Mouse (Mus musculus) hindbrain, postnatal 0 days (tissue): Measurements from ENCODE around the gene Kalrn. TPM values are rescaled to one million over a fixed set of nuclear protein-coding genes. Genes with fewer than 3 reads are reported as not detected.

Experiments used
- ATAC-seq: fragments of 200-750 bp; cut with Nextera tagmentation; 2 replicates; pipeline ENCODE4 v1.8.0; 2017; ENCODE audit warnings: mild to moderate bottlenecking, moderate TSS enrichment, moderate library complexity
- DNase-seq: peaks from one replicate; pipeline ENCODE4 v3.0.0-alpha.2; 2015; ENCODE audit warnings: low spot score
- H3K27ac ChIP-seq: fragments of 300-500 bp; sonication (generic); 2 replicates; pipeline ENCODE4 v1.5.1; 2014; ENCODE audit warnings: mild to moderate bottlenecking
- H3K27me3 ChIP-seq: fragments of 300-500 bp; sonication (generic); 2 replicates; pipeline ENCODE4 v1.6.1; 2014; ENCODE audit warnings: low read length, mixed read lengths; ENCODE audit not compliant: insufficient read depth
- H3K36me3 ChIP-seq: fragments of 300-500 bp; sonication (generic); 2 replicates; pipeline ENCODE4 v1.6.1; 2014; ENCODE audit warnings: low read length, mixed read lengths; ENCODE audit not compliant: insufficient read depth
- H3K4me1 ChIP-seq: fragments of 300-500 bp; sonication (generic); 2 replicates; pipeline ENCODE4 v1.6.1; 2014; ENCODE audit warnings: antibody characterized with exemption, low read length, mixed read lengths; ENCODE audit not compliant: insufficient read depth
- H3K4me2 ChIP-seq: fragments of 300-500 bp; sonication (generic); 2 replicates; pipeline ENCODE4 v1.6.1; 2014; ENCODE audit warnings: low read depth, mild to moderate bottlenecking, low read length, moderate library complexity, mixed read lengths
- H3K4me3 ChIP-seq: fragments of 300-500 bp; sonication (generic); 2 replicates; pipeline ENCODE4 v1.5.1; 2014; ENCODE audit warnings: low read length
- H3K9ac ChIP-seq: fragments of 300-500 bp; sonication (generic); replicated peaks from 2 replicates; pipeline ENCODE4 v1.6.1; 2014; ENCODE audit warnings: mild to moderate bottlenecking, low read length, moderate library complexity, mixed read lengths
- H3K9me3 ChIP-seq: fragments of 300-500 bp; sonication (generic); 2 replicates; pipeline ENCODE4 v1.6.1; 2016; ENCODE audit warnings: low read length, mixed read lengths
- CTCF ChIP-seq: IDR thresholded peaks from 2 replicates; pipeline ENCODE4 v1.5.1; 2016; ENCODE audit warnings: antibody characterized with exemption, control low read depth, low read depth
- WGBS: fragments of 180-500 bp; shearing (Covaris S2); extraction: QIAGEN DNeasy Blood & Tissue Kit; methylation state at CpG from one replicate; pipeline ENCODE4 v1.1.7; 2014; 5-methylcytosine and 5-hydroxymethylcytosine counted together
- polyA plus RNA-seq: library from polyadenylated mRNA; unstranded; fragments of >200 nt; fragmentation: Nextera tagmentation; extraction: Ambion mirVana; gene quantifications from 2 replicates; pipeline ENCODE4 v1.2.1, GENCODE M21; 2015
- total RNA-seq: library from RNA; depleted of rRNA; stranded (reverse); fragments of >200 nt; gene quantifications from 2 replicates; pipeline ENCODE4 v1.2.3, GENCODE M21; 2014

Gene Kalrn
- total and polyA plus RNA-seq, 2 experiments from 2014 or later = 17.0 to 107 TPM

GRCm38 (mm10) chr16:34595294-34595693 is 22.0 kb upstream of the Kalrn start:
- Histone ChIP-seq H3K9me3 (no peaks in the 10 kb centered on the region), H3K9ac (no peak overlapping the region), H3K4me3 (no peak overlapping the region), H3K27ac (no peak overlapping the region), H3K36me3 (no peaks in the 10 kb centered on the region), H3K27me3 (no peaks in the 10 kb centered on the region), H3K4me1 (no peaks in the 10 kb centered on the region), H3K4me2 (no peak overlapping the region)
- peak; percentile 23 for DNase-seq
- no peak for ATAC-seq
- WGBS = 19% methylated on average over 3 of the region's 3 CpGs
- no peak for TF ChIP-seq CTCF

DNA sequence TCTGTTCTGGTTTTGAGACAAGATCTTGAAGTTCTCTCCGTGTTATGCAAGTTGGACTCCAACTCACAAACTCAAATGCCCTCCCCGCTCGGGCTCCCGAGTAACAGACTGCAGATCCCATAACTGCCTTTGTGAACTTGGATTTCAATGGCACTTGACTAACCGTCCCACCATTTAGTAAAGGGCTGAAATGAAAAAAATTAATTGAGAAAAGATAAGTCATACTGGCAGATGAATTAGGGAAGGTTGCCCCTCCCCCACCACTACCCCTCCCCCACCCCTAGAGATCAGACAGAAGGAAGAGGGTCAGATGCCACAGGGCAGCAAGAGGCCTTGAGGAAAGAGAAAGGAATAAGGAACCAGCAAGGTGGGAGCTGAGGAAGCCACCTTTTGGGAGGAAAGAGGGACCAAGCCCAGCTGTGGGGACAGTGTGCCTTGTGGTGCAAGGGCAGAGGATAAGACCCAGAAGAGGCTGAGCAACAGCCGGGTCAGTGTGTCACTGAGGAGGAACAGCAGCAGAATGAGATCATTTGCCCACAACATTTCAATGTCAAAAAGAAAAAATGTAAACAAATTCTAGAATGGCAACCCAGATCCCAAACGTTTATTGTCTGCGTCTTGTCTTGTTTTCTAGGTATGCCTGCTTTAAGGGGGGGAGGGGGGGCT is 21.4 kb upstream of the Kalrn start:
- no peaks in the 10 kb centered on the region for H3K36me3 ChIP-seq
- TF ChIP-seq CTCF = no peak
- 67% methylated on average over 8 of the region's 8 CpGs for WGBS
- no peak overlapping the region for H3K4me3 ChIP-seq
- no peaks in the 10 kb centered on the region for H3K4me1 ChIP-seq
- no peak for DNase-seq
- no peak overlapping the region for H3K4me2 ChIP-seq
- H3K27me3 ChIP-seq = no peaks in the 10 kb centered on the region
- no peaks in the 10 kb centered on the region for H3K9me3 ChIP-seq
- ATAC-seq = no peak
- H3K27ac ChIP-seq = no peak overlapping the region
- no peak overlapping the region for H3K9ac ChIP-seq

DNA sequence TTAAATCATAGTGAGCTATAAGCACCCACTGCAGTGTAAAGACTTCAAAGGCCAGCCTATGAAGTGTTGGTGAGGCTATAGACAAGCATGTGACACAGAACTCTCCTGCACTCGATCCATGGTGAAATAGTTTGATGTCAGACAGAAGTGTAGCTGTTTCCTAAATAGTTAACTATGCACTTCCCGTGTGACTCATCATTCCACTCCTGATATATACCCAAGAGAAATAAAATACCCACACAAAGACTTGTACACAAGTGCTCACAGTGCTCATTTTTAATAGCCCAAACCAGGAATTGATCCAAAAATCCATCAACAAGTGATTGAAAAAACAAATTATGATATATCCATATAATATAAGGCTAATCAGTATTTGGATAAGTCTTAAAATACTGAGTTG is 19.4 kb upstream of the Kalrn start:
- no peak for DNase-seq
- 81% methylated on average over 2 of the region's 2 CpGs for WGBS
- Histone ChIP-seq H3K36me3 (no peaks in the 10 kb centered on the region), H3K9me3 (no peaks in the 10 kb centered on the region), H3K4me3 (no peak overlapping the region), H3K27me3 (no peaks in the 10 kb centered on the region), H3K9ac (no peak overlapping the region), H3K4me2 (no peak overlapping the region), H3K4me1 (no peaks in the 10 kb centered on the region), H3K27ac (no peak overlapping the region)
- ATAC-seq = no peak
- TF ChIP-seq CTCF = no peak

DNA sequence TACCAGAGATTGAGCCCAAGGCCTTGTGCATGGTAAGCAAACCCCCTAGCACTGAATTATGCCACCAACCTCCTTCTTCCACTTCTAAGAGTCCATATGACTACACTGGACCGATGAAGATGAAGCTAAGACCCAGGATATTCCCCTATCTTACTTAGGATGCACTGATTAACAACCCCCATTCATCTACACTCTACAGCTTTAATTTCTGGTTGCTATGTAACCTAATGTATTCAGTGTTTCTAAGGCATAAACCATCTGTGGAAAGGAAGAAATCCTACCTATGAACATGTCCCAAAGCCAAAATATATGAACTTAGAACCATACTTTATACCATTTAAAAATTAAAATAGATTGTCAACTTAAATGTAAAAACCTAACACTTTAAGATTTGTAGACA is 18.6 kb upstream of the Kalrn start:
- no peak for ATAC-seq

DNA sequence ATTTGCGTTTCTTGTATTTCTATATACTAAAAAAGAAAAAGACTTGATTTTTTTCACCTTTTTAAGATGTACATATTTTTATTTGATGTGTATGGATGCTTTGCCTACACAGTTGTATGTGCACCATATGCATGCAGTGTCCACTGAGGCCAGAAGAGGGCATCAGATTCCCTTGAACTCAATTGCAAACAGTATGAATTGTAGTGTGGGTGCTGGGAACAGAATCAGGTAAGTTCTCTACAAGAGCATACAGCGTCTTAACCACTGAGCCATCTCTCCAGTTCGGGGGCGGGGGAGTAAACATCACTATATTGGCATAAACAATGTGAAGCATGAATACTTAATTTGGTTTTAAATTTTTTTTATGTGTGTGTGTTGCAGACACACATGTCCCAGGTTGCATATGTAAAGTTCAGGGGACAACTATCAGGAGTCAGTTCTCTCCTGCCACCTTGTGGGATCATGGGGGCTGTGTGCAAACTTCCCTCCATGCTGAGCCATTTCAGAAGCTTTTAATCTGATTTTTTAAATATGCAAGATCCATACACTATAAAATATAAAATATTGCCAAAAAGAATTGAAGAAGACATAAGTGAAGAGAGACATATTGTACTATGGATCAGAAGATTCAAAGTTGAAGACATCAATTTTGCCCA is 6.5 kb upstream of the Kalrn start:
- no peak overlapping the region for H3K4me2 ChIP-seq
- DNase-seq (no peak), ATAC-seq (no peak)
- no peak overlapping the region for H3K27ac ChIP-seq
- H3K27me3 ChIP-seq = no peaks in the 10 kb centered on the region
- H3K36me3 ChIP-seq = no peaks in the 10 kb centered on the region
- TF ChIP-seq CTCF = no peak
- H3K4me1 ChIP-seq = peaks cover under 1% of the 10 kb centered on the region; the same call in 1 of the 2 replicates
- H3K9ac ChIP-seq = no peak overlapping the region
- WGBS = 96% methylated on average over 4 of the region's 4 CpGs
- H3K9me3 ChIP-seq = no peaks in the 10 kb centered on the region
- no peak overlapping the region for H3K4me3 ChIP-seq

More for the DNA sequence above, 18.6 kb upstream of the Kalrn start:
- Histone ChIP-seq H3K27ac (no peak overlapping the region), H3K4me1 (no peaks in the 10 kb centered on the region), H3K9me3 (no peaks in the 10 kb centered on the region), H3K9ac (no peak overlapping the region), H3K4me2 (no peak overlapping the region), H3K4me3 (no peak overlapping the region), H3K27me3 (no peaks in the 10 kb centered on the region), H3K36me3 (no peaks in the 10 kb centered on the region)
- TF ChIP-seq CTCF = no peak
- 88% methylated on average over 1 of the region's 1 CpGs for WGBS
- no peak for DNase-seq

DNA sequence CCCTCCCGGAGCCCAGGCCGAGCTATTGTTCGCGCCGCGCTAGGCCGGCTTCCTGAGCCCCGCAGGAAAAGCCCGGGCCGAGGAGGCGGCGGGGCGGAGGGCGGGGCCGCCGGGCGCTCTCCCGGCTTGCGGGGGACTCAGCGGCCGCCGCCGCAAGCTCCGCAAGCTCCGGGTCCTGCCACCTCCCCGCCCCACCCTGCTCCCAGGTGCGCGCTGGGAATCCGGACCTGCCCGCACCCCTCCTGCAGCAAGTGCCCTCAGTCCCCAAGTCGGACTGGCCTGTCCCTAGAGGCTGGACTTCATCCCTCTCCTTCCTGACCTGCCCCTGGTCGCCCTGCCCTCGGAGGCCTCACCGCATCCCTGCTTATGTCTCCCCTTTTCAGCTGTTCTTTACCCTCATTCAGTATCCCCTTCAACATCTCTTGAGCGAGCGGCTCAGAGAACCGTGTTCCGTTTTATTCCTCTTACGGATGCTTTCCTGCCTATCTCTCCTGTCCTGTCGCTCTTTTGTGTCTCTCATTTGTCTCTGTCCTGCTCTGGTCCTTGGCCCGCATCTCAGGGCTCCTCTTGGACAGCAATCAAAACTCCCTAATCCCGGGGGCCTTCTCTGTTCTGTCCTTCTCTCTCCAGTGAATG is 642 bp upstream of the Kalrn start:
- Histone ChIP-seq H3K4me1 (peaks cover 18% of the 10 kb centered on the region), H3K4me2 (peak overlapping the region; percentile 92), H3K9ac (peak overlapping the region; percentile 87), H3K27ac (peak overlapping the region; percentile 94), H3K36me3 (no peaks in the 10 kb centered on the region), H3K27me3 (no peaks in the 10 kb centered on the region), H3K9me3 (no peaks in the 10 kb centered on the region), H3K4me3 (peak overlapping the region; percentile 84)
- DNase-seq (peak; percentile 65), ATAC-seq (peak; percentile 79; the same call in 1 of the 2 replicates)
- WGBS = under 1% methylated on average over 38 of the region's 42 CpGs
- TF ChIP-seq CTCF = no peak
